8 mouse cellular contexts compared by ENCODE assay signal in genomic region chr9:57606139-57606851, GRCm38 (mm10). TPM values are rescaled to one million over a fixed set of nuclear protein-coding genes. Genes with fewer than 3 reads are reported as not detected.
A peak's percentile ranks its signal among the peaks of the same experiment; 100 is the strongest.
DNase-seq lines count a peak whose midpoint lies in the region; ATAC-seq and TF ChIP-seq lines count a peak whose summit lies in the region.

TSS of gene Cplx3 (minus strand) at chr9:57606281.

- H3K36me3 ChIP-seq in myocyte (ENCODE audit: control insufficient read depth, insufficient read depth) = no peaks in the 10 kb centered on the region

- H3K4me2 ChIP-seq in myocyte (ENCODE audit: low read depth) = no peak within 1 kb of the TSS

- no peak for TF ChIP-seq CTCF in cortical plate, adult 2 months (IDR thresholded peaks at IDR 0.05; ENCODE audit: extremely low read depth, insufficient read depth, low read length)

- peak; percentile 42 to 51; a peak in 1 of 4 replicates for ATAC-seq in hematopoietic stem cell, adult 5-6 weeks (replicated peaks in 1 of 2; ENCODE audit: insufficient read depth in 1 of 2, low FRiP score in 2 of 2, low TSS enrichment in 1 of 2, low read depth in 1 of 2, poor library complexity in 2 of 2, severe bottlenecking in 2 of 2)

- H3ac ChIP-seq in myocyte (ENCODE audit: control insufficient read depth, insufficient read length) = no peak within 1 kb of the TSS

- no peak within 1 kb of the TSS for H3K27ac ChIP-seq in cortical plate, adult 2 months (ENCODE audit: insufficient read depth, low read length)

- H3K4me1 ChIP-seq in cortical plate, adult 2 months (ENCODE audit: control insufficient read depth, insufficient read depth, low read length) = 0 out of 2 replicates have a peak, but pooled peaks cover 1% of the 10 kb centered on the region

- peak within 1 kb of the TSS; percentile 3; the same call in 1 of the 2 replicates for H3K4me3 ChIP-seq in cortical plate, adult 2 months (ENCODE audit: insufficient read depth, low read length)
- H3K4me3 ChIP-seq in myocyte = no peak within 1 kb of the TSS

- intact Hi-C loops in left cerebral cortex, postnatal 25 days (cut with DNase I) = no loop called here

- H3K79me2 ChIP-seq in myocyte (ENCODE audit: control insufficient read depth, insufficient read depth) = no peaks in the 10 kb centered on the region

- DNase-seq in ovary, adult 18-20 months (ENCODE audit: low spot score) = peak; percentile 23
- no peak for DNase-seq in ovary, postnatal 10 days (ENCODE audit: low spot score)
- DNase-seq in left cerebral cortex, postnatal 25 days (ENCODE audit: low spot score in 2 of 2) = no peak
- no peak for DNase-seq in cerebellum, adult 8-10 months
- no peak for DNase-seq in layer of hippocampus, postnatal 14 days (ENCODE audit: low spot score in 2 of 2)

- no peaks in the 10 kb centered on the region for H3K27me3 ChIP-seq in myocyte (ENCODE audit: control insufficient read depth, insufficient read depth, insufficient read length)

- TF ChIP-seq POLR2A in cortical plate, adult 2 months (IDR thresholded peaks at IDR 0.05; ENCODE audit: extremely low read depth, insufficient read depth, low read length) = no peak
- TF ChIP-seq POLR2A in myocyte (IDR thresholded peaks at IDR 0.05; ENCODE audit: insufficient read length, low read depth) = no peak

TF ChIP-seq in myocyte, 11 proteins besides CTCF, POLR2A, EP300 and RAD21:
- TF ChIP-seq REST (IDR thresholded peaks at IDR 0.05; ENCODE audit: insufficient read depth, insufficient read length) = peak; percentile 91
- TF ChIP-seq TCF3 (IDR thresholded peaks at IDR 0.05; ENCODE audit: insufficient read length, low read depth) = no peak
- no peak for TF ChIP-seq TCF12 (IDR thresholded peaks at IDR 0.05; ENCODE audit: insufficient read depth, poor library complexity, severe bottlenecking)
- TF ChIP-seq SRF (IDR thresholded peaks at IDR 0.05; ENCODE audit: control insufficient read depth, insufficient read length, low read depth) = no peak

RNA-seq across cellular contexts. Expression of gene Cplx3, which starts in this region (rescaled TPM):
- polyA plus RNA-seq in cortical plate, adult 2 months (2012; rRNA removed) = 44.6 and 48.1 TPM in 2 replicates
- total RNA-seq in hematopoietic stem cell, adult 5-6 weeks (2017) = 0.15 TPM in 1 of 2 replicates, not detected in the other
- 10 to 100 TPM; 11.0 to 17.4 TPM for total RNA-seq in left cerebral cortex, postnatal 25 days (2021)
- polyA plus RNA-seq in myocyte (2012; fragmentation: generic; extraction: Trizol) = 0.23 TPM
- 1 to 10 TPM; 2.4 to 3.2 TPM for total RNA-seq in layer of hippocampus, postnatal 14 days (2021)

Comparison
In these comparisons a context has a peak if more than half of its experiments do, and no peak if none do; other contexts are left out.
1. RNA of gene Cplx3 (polyA plus RNA-seq): 44.6 to 48.1 TPM in cortical plate, adult 2 months; 0.23 TPM in myocyte (single experiment); every median in the first group is over 10 times any median in the second.
2. Peak in ATAC-seq in hematopoietic stem cell, adult 5-6 weeks; RNA of the gene not detected or under 1 TPM.